Mouse (Mus musculus) lung, postnatal 0 days (tissue): ENCODE measurements around the gene Lemd2.

Source experiments
- CTCF ChIP-seq: IDR thresholded peaks from 2 replicates; pipeline ENCODE4 v1.5.1; 2016; ENCODE audit warnings: antibody characterized with exemption, mild to moderate bottlenecking
- EP300 ChIP-seq: IDR thresholded peaks from 2 replicates; pipeline ENCODE4 v1.6.1; 2016; ENCODE audit warnings: antibody characterized with exemption, mild to moderate bottlenecking, control low read depth

- TF ChIP-seq CTCF (no peak), EP300 (no peak)
Measured at GRCm38 (mm10) chr17:27179681-27180280, 24.5 kb downstream of the Lemd2 start.
